Mouse (Mus musculus): ENCODE data around the gene Notch3. TPM values are rescaled to one million over a fixed set of nuclear protein-coding genes. Genes with fewer than 3 reads are reported as not detected.

The Notch3 gene
- polyA plus RNA-seq, 1 experiment from 2014 or later = 26.0 TPM

- ATAC-seq (ENCODE audit: insufficient number of reproducible peaks, low FRiP score, low TSS enrichment, low read depth) = no peak
- WGBS = 97% methylated on average over 2 of the region's 2 CpGs
- Histone ChIP-seq H3K4me3 (ENCODE audit: low read depth, low read length) (no peak overlapping the region), H3K27me3 (ENCODE audit: control insufficient read depth, insufficient read depth, low read length) (no peaks in the 10 kb centered on the region), H3K4me2 (ENCODE audit: low read depth, severe bottlenecking) (no peak overlapping the region), H3K4me1 (ENCODE audit: control insufficient read depth, insufficient read depth, low read length) (no peaks in the 10 kb centered on the region), H3K36me3 (ENCODE audit: control insufficient read depth, insufficient read depth, low read length) (no peaks in the 10 kb centered on the region), H3K27ac (replicated peaks; ENCODE audit: low read depth, low read length) (no peak overlapping the region), H3K9ac (ENCODE audit: low read length) (no peak overlapping the region), H3K9me3 (ENCODE audit: control insufficient read depth, low read length) (no peaks in the 10 kb centered on the region)
- DNase-seq (ENCODE audit: low spot score) = no peak
These were observed 79.6 kb downstream of the Notch3 start for GRCm38 (mm10) chr17:32087069-32087468.

- WGBS = 80% methylated on average over 2 of the region's 2 CpGs
- no peak overlapping the region for H3K27ac ChIP-seq (replicated peaks; ENCODE audit: low read depth, low read length)
- H3K27me3 ChIP-seq (ENCODE audit: control insufficient read depth, insufficient read depth, low read length) = no peaks in the 10 kb centered on the region
- no peak for ATAC-seq (ENCODE audit: insufficient number of reproducible peaks, low FRiP score, low TSS enrichment, low read depth)
- H3K9me3 ChIP-seq (ENCODE audit: control insufficient read depth, low read length) = no peaks in the 10 kb centered on the region
- H3K4me2 ChIP-seq (ENCODE audit: low read depth, severe bottlenecking) = no peak overlapping the region
- H3K9ac ChIP-seq (ENCODE audit: low read length) = no peak overlapping the region
- no peak overlapping the region for H3K4me3 ChIP-seq (ENCODE audit: low read depth, low read length)
- DNase-seq (ENCODE audit: low spot score) = no peak
- H3K4me1 ChIP-seq (ENCODE audit: control insufficient read depth, insufficient read depth, low read length) = no peaks in the 10 kb centered on the region
- H3K36me3 ChIP-seq (ENCODE audit: control insufficient read depth, insufficient read depth, low read length) = no peaks in the 10 kb centered on the region
These were observed 83.3 kb downstream of the Notch3 start for GRCm38 (mm10) chr17:32083351-32083750.

- DNase-seq (ENCODE audit: low spot score) (peak; percentile 74), ATAC-seq (ENCODE audit: insufficient number of reproducible peaks, low FRiP score, low TSS enrichment, low read depth) (no peak)
- Histone ChIP-seq H3K27me3 (ENCODE audit: control insufficient read depth, insufficient read depth, low read length) (no peaks in the 10 kb centered on the region; the same call in 1 of the 2 replicates), H3K4me3 (ENCODE audit: low read depth, low read length) (no peak overlapping the region), H3K9ac (ENCODE audit: low read length) (no peak overlapping the region), H3K27ac (replicated peaks; ENCODE audit: low read depth, low read length) (no peak overlapping the region), H3K36me3 (ENCODE audit: control insufficient read depth, insufficient read depth, low read length) (no peaks in the 10 kb centered on the region), H3K9me3 (ENCODE audit: control insufficient read depth, low read length) (no peaks in the 10 kb centered on the region), H3K4me2 (ENCODE audit: low read depth, severe bottlenecking) (no peak overlapping the region), H3K4me1 (ENCODE audit: control insufficient read depth, insufficient read depth, low read length) (no peaks in the 10 kb centered on the region)
- 0% methylated on average over 2 of the region's 2 CpGs for WGBS
These were observed 91.5 kb downstream of the Notch3 start for GRCm38 (mm10) chr17:32075164-32075563.

- Histone ChIP-seq H3K36me3 (ENCODE audit: control insufficient read depth, insufficient read depth, low read length) (0 out of 2 replicates have a peak, but pooled peaks cover 1% of the 10 kb centered on the region), H3K9ac (ENCODE audit: low read length) (no peak overlapping the region), H3K4me2 (ENCODE audit: low read depth, severe bottlenecking) (no peak overlapping the region), H3K9me3 (ENCODE audit: control insufficient read depth, low read length) (no peaks in the 10 kb centered on the region), H3K4me1 (ENCODE audit: control insufficient read depth, insufficient read depth, low read length) (no peaks in the 10 kb centered on the region), H3K4me3 (ENCODE audit: low read depth, low read length) (no peak overlapping the region), H3K27me3 (ENCODE audit: control insufficient read depth, insufficient read depth, low read length) (no peaks in the 10 kb centered on the region; the same call in 1 of the 2 replicates), H3K27ac (replicated peaks; ENCODE audit: low read depth, low read length) (no peak overlapping the region)
- WGBS = 65% methylated on average over 4 of the region's 4 CpGs
- no peak for ATAC-seq (ENCODE audit: insufficient number of reproducible peaks, low FRiP score, low TSS enrichment, low read depth)
- no peak for DNase-seq (ENCODE audit: low spot score)
These were observed 92.0 kb downstream of the Notch3 start for GRCm38 (mm10) chr17:32074658-32075057.

- WGBS = 0% methylated on average over 2 of the region's 2 CpGs
- Histone ChIP-seq H3K4me3 (ENCODE audit: low read depth, low read length) (no peak overlapping the region), H3K4me1 (ENCODE audit: control insufficient read depth, insufficient read depth, low read length) (no peaks in the 10 kb centered on the region), H3K27ac (replicated peaks; ENCODE audit: low read depth, low read length) (no peak overlapping the region), H3K27me3 (ENCODE audit: control insufficient read depth, insufficient read depth, low read length) (no peaks in the 10 kb centered on the region; the same call in 1 of the 2 replicates), H3K9me3 (ENCODE audit: control insufficient read depth, low read length) (no peaks in the 10 kb centered on the region), H3K4me2 (ENCODE audit: low read depth, severe bottlenecking) (no peak overlapping the region), H3K36me3 (ENCODE audit: control insufficient read depth, insufficient read depth, low read length) (0 out of 2 replicates have a peak, but pooled peaks cover 2% of the 10 kb centered on the region), H3K9ac (ENCODE audit: low read length) (no peak overlapping the region)
- DNase-seq (ENCODE audit: low spot score) = peak; percentile 94
- no peak for ATAC-seq (ENCODE audit: insufficient number of reproducible peaks, low FRiP score, low TSS enrichment, low read depth)
These were observed 93.3 kb downstream of the Notch3 start for GRCm38 (mm10) chr17:32073359-32073758.

Other genes with a start within 250 kb of the Notch3 start
- gene Rrp1b, start 130.8 kb downstream of the Notch3 start, polyA plus RNA-seq (2014; fragmentation: Nextera tagmentation; extraction: Ambion mirVana) = 79.1 and 80.9 TPM in 2 replicates
- gene Hsf2bp, start 130.5 kb downstream of the Notch3 start, polyA plus RNA-seq (2014; fragmentation: Nextera tagmentation; extraction: Ambion mirVana) = 0.55 and 0.64 TPM in 2 replicates
- gene Ephx3, start 22.7 kb upstream of the Notch3 start, polyA plus RNA-seq (2014; fragmentation: Nextera tagmentation; extraction: Ambion mirVana) = 0.16 TPM in 1 of 2 replicates, not detected in the other
- 124 and 140 TPM in 2 replicates for gene Brd4, start 117.9 kb upstream of the Notch3 start, polyA plus RNA-seq (2014; fragmentation: Nextera tagmentation; extraction: Ambion mirVana)
- gene Akap8, start 154.4 kb upstream of the Notch3 start, polyA plus RNA-seq (2014; fragmentation: Nextera tagmentation; extraction: Ambion mirVana) = 62.7 and 66.2 TPM in 2 replicates
- 73.5 and 79.2 TPM in 2 replicates for gene Akap8l, start 183.8 kb upstream of the Notch3 start, polyA plus RNA-seq (2014; fragmentation: Nextera tagmentation; extraction: Ambion mirVana)
- 39.7 and 42.7 TPM in 2 replicates for gene Wiz, start 222.6 kb upstream of the Notch3 start, polyA plus RNA-seq (2014; fragmentation: Nextera tagmentation; extraction: Ambion mirVana)
- 0.64 and 0.69 TPM in 2 replicates for gene Rasal3, start 236.7 kb upstream of the Notch3 start, polyA plus RNA-seq (2014; fragmentation: Nextera tagmentation; extraction: Ambion mirVana)